Mouse (Mus musculus): ENCODE measurements at regions not wholly inside any gene's neighbourhood (a gene's known extent, or its start where the extent isn't known, plus 50 kb on each side); places are given as distances from the start of the nearest gene placed in this dataset.
A peak's percentile ranks its signal among the peaks of the same experiment; 100 is the strongest.

GRCm38 (mm10) chr7:73118871-73119270 is 256.4 kb upstream of the Rgma start:
- DNase-seq (ENCODE audit: extremely low spot score in 1 of 2, low spot score in 1 of 2): peak in 1 of 2 experiments; percentile 23

GRCm38 (mm10) chr7:73120276-73120675 is 255.0 kb upstream of the Rgma start:
- DNase-seq (ENCODE audit: extremely low spot score in 1 of 2, low spot score in 1 of 2): peak in 1 of 2 experiments; percentile 28

GRCm38 (mm10) chr7:73124976-73125375 is 250.3 kb upstream of the Rgma start:
- no peak for DNase-seq (ENCODE audit: extremely low spot score in 1 of 2, low spot score in 1 of 2)

DNA sequence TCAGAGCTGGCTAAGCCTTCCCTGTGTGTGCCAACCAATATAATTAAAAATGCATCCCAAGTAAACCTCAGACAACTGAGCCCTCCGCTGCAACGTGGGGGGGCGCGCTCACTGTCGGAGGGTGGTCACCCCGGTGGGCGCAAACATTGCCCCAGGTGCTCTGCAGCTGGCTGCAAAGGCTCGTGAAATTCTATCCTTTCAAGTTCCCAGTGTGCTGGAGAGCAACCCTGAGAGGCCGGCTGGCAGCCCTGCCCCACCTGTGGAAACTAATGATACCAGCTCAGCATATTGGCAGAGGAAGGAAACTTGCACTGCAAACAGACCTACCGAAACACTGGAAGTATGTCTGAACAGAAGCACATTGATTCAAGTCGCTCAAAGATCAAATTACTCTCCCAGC is 249.4 kb upstream of the Rgma start:
- DNase-seq (ENCODE audit: extremely low spot score in 1 of 2, low spot score in 1 of 2): no peak

DNA sequence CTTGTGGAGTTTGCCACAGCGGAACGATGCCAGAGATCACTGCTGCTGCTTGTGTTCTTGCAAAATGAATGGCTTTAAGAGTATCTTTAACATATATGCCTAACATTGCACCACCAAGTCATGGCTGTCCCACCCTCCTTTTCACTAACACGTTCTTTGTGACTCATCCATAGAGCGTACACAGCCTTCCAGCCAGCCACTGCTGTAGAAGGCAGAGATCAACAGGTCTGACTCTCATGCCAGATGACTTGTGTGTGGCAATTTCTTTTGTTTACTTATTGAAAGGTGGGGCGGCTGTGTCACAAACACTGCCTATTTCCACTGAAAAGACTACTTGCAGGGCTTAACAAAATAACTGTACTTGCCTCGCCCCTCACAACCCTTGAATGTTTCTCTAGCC is 239.5 kb upstream of the Rgma start:
- no peak for DNase-seq (ENCODE audit: extremely low spot score in 1 of 2, low spot score in 1 of 2)

DNA sequence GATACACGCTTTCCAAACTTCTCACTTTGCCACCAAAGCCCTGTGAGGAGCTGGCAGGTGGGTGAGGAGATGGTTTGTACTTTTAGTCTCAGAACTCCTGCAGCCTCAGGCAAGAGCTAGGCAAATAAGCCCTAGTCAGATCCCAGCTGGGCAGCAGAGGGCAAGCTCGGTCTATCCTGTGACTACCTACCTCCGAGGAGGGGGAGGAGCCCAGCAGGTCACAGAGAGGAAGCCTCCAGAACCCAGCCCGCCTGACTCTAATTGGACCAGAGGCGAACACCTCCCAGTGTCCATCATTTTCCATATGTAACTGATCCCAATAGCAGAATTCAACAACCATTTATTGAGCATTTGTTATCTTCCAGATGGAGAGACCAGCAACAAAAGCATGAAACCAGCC is 237.0 kb upstream of the Rgma start:
- DNase-seq (ENCODE audit: extremely low spot score in 1 of 2, low spot score in 1 of 2): no peak

GRCm38 (mm10) chr7:73138861-73139493 is 236.3 kb upstream of the Rgma start:
- no peak for DNase-seq (ENCODE audit: extremely low spot score in 1 of 2, low spot score in 1 of 2)

DNA sequence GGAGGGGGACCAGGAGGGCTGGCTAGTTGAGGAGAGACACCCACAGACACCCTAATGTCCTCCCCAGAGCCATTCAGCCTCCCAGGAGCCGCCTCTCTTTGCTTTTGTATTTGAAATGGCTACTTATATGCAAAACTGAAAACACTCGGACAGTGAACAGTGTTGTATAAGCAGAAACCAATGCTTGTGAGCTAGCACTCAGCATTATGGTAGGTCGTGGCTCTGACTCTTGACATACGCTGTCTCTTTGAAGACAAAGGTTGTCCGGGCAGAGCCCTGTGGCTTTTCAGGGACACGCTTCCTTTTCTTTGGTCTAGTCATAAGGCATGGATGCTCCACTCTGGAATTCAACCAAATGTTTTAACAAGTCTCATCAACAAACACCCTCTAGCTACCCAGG is 235.4 kb upstream of the Rgma start:
- no peak for DNase-seq (ENCODE audit: extremely low spot score in 1 of 2, low spot score in 1 of 2)

GRCm38 (mm10) chr7:73141167-73141566 is 234.1 kb upstream of the Rgma start:
- no peak for DNase-seq (ENCODE audit: extremely low spot score in 1 of 2, low spot score in 1 of 2)

GRCm38 (mm10) chr7:73143902-73144301 is 231.4 kb upstream of the Rgma start:
- no peak for DNase-seq (ENCODE audit: extremely low spot score in 1 of 2, low spot score in 1 of 2)

DNA sequence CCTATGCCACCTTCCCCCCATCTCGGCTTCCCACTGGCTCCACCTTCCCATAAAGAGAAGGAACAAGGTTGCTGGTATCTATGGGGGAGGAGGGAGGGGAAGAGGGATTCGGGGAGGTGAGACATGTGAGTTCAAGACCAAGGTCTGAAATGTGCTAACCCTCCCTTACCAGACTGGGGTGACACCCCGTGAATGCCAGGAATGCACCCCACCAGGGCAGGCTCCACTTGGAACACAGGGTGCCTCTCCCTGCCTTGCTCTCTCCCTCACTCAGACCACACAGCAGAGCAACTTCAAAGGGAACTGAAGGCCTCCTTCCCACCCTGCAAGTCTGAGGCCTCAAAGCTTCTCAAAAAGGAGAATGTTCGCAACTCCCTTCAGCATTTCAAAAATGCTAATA is 230.5 kb upstream of the Rgma start:
- DNase-seq (ENCODE audit: extremely low spot score in 1 of 2, low spot score in 1 of 2): no peak

DNA sequence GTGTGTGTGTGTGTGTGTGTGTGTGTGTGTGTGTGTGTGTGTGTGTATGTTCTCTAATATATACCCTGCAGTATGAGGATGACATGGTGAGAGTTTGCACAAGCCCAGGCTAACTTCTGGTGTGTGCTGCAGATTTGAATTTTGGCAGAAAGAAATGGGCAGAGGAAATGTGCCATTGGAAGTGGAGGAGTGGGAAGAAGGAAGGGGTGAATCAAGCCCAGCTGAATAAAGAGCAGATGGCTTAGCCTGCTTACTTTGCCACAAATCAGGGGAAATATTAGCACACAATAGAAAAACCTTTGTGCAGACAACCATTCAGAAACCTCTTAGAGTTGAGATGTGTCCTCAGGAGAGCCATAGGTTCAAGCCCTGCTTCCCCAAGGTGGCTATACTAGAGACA is 228.1 kb upstream of the Rgma start:
- DNase-seq (ENCODE audit: extremely low spot score in 1 of 2, low spot score in 1 of 2): no peak

DNA sequence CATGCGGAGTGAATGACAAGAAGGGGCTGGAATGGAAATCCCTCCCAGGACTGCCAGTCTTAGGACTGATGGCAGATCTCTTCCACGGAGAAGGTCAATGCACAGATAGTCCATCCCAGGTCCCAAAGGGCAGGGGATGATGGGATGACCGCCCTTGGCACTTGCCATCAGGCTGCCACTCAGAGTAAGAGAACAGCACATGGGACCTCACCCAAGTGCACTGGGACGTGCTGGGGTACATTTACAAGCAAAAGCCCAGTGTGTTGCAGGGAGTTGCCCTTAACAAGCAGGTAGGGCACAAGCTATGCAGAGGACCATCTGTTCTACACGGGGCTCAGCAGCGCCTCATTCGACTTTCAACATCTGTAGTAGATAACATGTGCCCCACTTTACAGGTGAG is 224.9 kb upstream of the Rgma start:
- DNase-seq (ENCODE audit: extremely low spot score in 1 of 2, low spot score in 1 of 2): no peak

DNA sequence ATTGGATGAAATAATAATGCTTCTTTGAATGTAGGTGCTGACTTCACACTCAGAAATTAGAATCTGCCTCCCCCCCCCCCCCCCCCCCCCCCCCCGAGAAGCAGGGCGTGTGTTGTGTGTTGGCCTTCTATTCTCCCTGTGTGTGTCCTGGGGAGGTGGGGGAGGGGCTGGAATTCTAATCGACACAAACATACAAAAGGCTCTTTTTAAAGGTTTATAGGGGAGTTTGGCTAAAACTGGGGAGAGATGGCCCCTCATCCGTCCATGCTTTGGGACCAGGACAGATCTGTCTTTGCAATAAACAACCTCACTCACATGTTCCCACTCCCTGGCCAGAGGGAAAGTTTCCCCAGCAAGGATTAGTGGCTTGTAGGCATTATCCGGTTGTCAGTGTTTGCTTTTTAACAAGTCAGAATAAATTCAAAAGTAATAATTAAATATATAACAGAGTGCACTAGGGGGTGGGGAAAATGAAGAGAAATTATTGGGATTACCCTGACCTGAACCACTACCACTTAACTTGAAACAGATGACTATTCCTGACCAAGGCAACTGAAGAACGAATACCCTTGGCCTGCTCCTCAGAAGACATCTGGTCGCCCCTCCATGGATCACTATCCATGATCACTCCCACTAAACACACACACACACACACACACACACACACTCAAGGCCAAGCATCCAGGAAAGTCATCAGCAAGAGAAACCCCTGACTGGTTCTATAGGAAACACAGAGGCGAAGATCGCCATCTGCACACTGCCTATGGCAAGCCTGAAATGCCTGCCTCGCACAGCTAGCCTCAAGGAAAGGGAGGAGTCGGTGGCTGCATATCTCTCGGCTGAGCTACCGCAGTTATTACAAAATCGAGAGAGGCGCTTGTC is 223.5 kb upstream of the Rgma start:
- no peak for DNase-seq (ENCODE audit: extremely low spot score in 1 of 2, low spot score in 1 of 2)

- no peak for DNase-seq (ENCODE audit: extremely low spot score in 1 of 2, low spot score in 1 of 2)
Observed at GRCm38 (mm10) chr7:73153668-73154067, 221.6 kb upstream of the Rgma start.

GRCm38 (mm10) chr7:73158833-73159232 is 216.5 kb upstream of the Rgma start:
- DNase-seq (ENCODE audit: extremely low spot score in 1 of 2, low spot score in 1 of 2): no peak

GRCm38 (mm10) chr7:73160968-73161367 is 214.3 kb upstream of the Rgma start:
- no peak for DNase-seq (ENCODE audit: extremely low spot score in 1 of 2, low spot score in 1 of 2)

- no peak for DNase-seq (ENCODE audit: extremely low spot score in 1 of 2, low spot score in 1 of 2)
Observed at GRCm38 (mm10) chr7:73163687-73164086, 211.6 kb upstream of the Rgma start.

DNA sequence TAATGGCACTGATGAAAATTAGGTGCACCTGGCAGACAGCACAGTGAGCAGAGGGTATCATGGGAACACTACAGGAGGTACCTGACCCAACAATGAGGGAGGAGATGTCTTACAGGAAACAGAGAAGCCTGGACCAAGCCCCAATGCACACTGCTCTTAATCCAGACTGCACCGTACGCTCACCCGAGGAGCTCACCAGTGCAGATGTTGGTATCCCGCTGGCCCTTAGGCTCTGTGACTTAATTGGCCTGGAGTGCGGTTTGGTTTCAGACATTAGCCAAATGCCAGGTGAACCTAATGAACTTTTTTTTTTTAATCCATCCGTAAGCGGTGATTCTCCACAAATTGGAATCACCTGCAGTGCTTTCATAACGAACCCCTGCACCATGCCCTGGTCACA is 209.8 kb upstream of the Rgma start:
- no peak for DNase-seq (ENCODE audit: extremely low spot score in 1 of 2, low spot score in 1 of 2)

- no peak for DNase-seq (ENCODE audit: extremely low spot score in 1 of 2, low spot score in 1 of 2)
Observed at GRCm38 (mm10) chr7:73169416-73169815, 205.9 kb upstream of the Rgma start.

GRCm38 (mm10) chr7:73172615-73173014 is 202.7 kb upstream of the Rgma start:
- no peak for DNase-seq (ENCODE audit: extremely low spot score in 1 of 2, low spot score in 1 of 2)

GRCm38 (mm10) chr7:73183761-73184160 is 191.5 kb upstream of the Rgma start:
- DNase-seq (ENCODE audit: extremely low spot score in 1 of 2, low spot score in 1 of 2): no peak
